Mouse (Mus musculus) small intestine, adult 2 months (tissue): ENCODE measurements around the gene Ptprf.

ENCODE experiments used
- CTCF ChIP-seq: fragments of 200-500 bp; IDR thresholded peaks from 2 replicates; pipeline ENCODE4 v1.5.1; 2012; ENCODE audit warnings: low read depth, mild to moderate bottlenecking, control low read depth, inconsistent platforms, low read length, moderate library complexity, mixed read lengths; ENCODE audit not compliant: insufficient replicate concordance, insufficient read length; ENCODE audit errors: extremely low read depth
- POLR2A ChIP-seq: fragments of 200-500 bp; IDR thresholded peaks from 2 replicates; pipeline ENCODE4 v1.6.1; 2012; ENCODE audit warnings: low read depth, mild to moderate bottlenecking, control low read depth, inconsistent platforms, low read length, moderate library complexity

GRCm38 (mm10) chr4:118260551-118261267 is 30.5 kb downstream of the Ptprf start:
- no peak for TF ChIP-seq POLR2A
- no peak for TF ChIP-seq CTCF
